Mouse (Mus musculus) naive thymus-derived CD4-positive, alpha-beta T cell, adult 2 months (primary cell): ENCODE measurements around the gene Gm10277.
A peak's percentile ranks its signal among the peaks of the same experiment; 100 is the strongest.
"Not testable (repeated sequence)": the region's sequence is repeated elsewhere in the genome, so short reads cannot be mapped to it uniquely, and the experiment has no call there.

Experiments
- DNase-seq: peaks from one replicate; pipeline ENCODE4 v3.0.0-alpha.2; 2011; ENCODE audit warnings: low read depth

Gm10277 gene

DNA sequence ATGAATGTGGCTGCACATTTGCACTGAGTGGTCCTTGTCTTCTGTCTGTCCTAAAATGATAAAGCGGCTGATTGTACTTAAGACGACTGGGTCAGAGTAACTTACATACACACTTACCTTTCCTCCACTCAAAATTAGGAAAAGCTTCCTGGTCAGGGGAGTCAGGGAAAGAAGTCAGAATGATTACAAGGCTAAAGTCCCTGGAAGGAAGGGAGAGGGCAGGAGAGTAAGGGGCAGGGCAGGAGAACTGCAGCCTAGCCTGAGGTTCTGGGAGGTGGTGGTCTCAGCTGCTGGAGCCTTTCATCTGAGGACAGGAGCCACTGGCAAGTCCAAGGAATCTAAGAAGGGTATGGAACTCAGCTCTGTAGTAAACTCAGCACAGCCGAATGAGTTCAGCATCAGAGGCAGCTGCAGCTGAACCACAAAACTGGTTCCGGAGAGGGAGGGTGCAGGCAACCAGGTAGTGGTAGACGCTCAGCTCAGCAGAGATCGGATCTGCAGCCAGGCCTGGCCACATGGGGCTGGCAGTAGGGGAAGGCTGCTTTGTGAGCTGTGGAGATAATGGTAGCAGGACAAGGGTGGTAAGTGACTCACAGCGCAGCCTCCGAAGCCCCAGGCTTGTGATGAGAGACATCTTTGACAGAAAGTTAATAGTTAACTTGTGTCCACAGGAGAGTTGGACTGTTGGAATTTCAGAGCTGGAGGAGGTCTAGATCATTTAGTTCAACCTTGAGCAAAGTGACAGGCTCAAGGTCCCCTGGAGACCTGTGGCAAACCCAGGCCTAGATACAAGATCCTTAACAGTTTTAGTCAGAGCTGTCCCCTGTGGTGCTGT lies 15.5 kb downstream of the Gm10277 start:
- DNase-seq = peak; percentile 52

DNA sequence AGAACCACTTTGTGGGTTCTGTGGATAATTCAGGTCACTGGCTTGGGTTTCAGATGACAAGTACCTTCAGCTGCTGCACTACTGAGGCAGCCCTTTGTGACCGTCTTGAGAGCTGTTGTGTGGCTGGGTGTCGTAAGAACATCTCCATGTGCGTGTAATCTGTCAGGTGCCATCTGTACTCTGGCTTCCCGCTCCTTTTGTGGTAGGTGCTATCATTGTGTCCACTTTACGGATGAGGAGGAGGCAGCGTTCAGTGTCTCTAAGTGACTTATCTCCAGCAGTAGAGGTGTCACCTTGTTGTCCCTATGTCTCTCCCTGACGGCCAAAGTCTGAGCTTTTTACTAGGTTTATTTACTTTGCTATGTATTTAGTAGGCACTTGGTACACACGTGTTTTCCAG lies 17.2 kb downstream of the Gm10277 start:
- DNase-seq = no peak

DNA sequence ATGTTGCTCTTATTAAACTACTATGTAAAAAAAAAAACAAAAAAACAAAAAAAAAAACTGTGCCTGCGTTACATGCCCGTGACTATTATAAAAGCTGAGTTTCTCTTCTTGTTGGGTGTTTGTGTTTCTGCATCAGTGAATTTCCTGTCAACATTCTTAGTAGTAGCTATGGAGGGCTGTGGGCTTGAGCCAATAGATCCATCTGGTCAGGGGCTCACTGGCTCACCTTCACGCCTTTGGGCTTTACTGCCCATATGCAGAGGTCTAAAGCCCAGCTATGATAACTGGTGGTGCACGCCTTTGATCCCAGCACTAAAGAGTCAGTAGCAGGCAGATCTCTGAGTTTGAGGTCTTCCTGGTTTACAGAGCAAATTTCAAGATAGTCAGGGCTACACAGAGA lies 18.1 kb downstream of the Gm10277 start:
- no peak for DNase-seq

- peak; percentile 71 for DNase-seq
Observed at GRCm38 (mm10) chr11:77766351-77767001, 21.1 kb downstream of the Gm10277 start.

- DNase-seq = no peak
Observed at GRCm38 (mm10) chr11:77765459-77765777, 22.1 kb downstream of the Gm10277 start.

- DNase-seq = no peak
Observed at GRCm38 (mm10) chr11:77764694-77765458, 22.7 kb downstream of the Gm10277 start.

DNA sequence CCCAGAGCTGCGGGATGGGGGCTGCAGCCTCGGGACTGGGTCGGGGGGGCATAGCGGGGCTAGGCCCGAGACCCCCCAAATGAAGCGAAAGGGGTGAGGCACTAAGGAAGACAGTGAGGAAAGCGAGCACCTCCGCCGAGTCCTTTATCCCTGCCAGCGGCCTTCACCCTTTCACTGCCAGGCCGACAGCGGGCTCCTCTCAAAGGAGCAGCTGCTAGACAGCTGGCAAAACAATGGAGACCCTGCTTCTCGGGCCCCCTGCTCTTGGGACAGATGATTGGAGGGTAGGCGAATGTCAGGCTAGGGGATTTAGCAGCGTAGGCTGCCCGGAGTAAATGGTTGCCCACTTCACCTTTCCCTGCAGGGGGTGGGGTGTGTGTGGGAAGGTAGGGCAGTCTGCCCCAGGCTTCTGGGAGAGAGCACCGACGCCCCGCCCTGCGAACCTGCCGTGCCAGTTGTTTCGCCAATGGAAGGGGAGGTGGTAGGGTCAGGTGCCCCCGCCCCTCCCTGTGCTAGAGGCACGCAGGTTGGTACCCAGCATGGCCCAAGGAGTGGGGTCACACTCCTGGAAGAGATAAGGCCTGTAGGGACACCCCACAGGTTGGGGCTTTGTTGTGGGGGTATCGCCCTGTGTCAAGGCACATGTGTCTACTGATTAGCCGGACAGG lies 23.7 kb downstream of the Gm10277 start:
- peak; percentile 54 for DNase-seq

GRCm38 (mm10) chr11:77762783-77763672 lies 24.5 kb downstream of the Gm10277 start, which contains the start of gene Myo18a:
Gene Myo18a (plus strand): TSS chr11:77763246.
- DNase-seq = peak; percentile 90

GRCm38 (mm10) chr11:77760031-77760430 lies 27.5 kb downstream of the Gm10277 start:
- no peak for DNase-seq

DNA sequence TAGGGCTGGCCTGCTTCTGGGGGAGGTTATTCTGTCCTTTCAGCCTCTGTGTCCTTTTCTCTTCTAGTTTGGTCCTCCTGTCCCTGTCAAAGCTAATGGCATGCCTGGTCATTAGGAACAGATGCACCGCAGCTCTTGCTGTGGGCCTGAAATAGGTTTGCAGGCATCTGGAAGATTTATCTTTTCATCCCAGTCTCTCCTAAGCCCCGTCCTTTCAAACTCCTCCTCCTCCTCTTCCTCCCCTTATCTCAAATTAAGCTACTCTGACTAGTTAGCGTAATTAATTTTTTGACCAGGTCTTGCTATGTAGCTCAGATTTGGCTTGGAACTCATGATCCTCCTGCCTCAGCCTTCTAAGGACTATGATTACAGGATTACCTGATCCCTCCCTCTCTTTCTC lies 34.1 kb downstream of the Gm10277 start:
- no peak for DNase-seq

- no peak for DNase-seq
Observed at GRCm38 (mm10) chr11:77752525-77752924, 35.0 kb downstream of the Gm10277 start.

DNA sequence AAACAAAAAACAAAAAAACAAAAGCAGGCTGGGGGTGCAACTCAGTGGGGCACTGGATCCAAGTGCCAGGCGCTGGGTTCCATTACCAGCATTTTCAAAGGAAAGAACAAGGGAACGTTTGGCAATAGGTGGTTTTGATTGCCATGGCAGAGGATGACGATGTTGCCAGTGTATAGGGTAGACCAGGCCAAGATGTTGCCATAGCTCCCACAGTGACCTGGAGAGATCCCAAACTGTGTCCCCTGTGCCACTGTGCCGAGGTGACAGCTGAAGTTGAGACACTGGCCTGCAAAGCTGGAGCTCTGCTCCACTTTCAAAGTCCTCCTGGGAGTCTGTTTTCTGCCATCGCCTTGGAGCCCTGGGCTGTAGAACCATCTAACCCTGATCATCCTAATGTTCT lies 38.6 kb downstream of the Gm10277 start:
- no peak for DNase-seq

DNA sequence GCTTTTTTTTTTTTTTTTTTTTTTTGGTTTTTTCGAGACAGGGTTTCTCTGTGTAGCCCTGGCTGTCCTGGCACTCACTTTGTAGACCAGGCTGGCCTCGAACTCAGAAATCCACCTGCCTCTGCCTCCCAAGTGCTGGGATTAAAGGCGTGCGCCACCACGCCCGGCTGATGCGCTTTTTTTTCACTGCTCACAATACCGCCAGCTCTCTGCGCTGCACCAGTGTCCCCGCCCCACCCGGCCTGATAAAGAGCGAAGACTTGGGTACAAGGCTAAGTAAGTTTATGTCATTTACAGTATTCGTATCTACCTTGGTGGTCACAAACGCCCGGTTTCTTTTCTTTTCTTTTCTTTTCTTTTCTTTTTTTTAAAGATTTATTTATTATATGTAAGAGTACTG lies 40.4 kb downstream of the Gm10277 start:
- not testable (repeated sequence) for DNase-seq

GRCm38 (mm10) chr11:77746652-77747051 lies 40.9 kb downstream of the Gm10277 start:
- DNase-seq = no peak

DNA sequence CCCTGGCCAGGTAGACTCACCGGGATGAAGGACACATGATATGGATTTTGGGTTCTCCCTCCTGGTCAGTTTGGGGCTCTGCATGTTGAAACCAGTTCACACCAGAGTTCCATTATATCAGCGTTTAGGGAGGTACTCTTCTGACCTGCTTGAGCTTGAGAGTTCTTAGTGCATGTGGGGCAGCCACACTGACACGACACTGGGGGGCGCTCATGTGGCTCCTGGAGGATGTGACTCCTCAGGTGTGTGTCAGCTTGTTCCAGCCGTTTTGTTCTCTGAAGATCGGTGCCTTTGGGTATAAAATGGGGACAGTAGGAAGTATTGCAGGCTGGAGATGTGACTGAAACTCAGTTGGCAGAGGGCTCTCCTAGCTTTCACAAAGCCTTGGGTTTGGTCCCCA lies 43.6 kb downstream of the Gm10277 start:
- DNase-seq = peak; percentile 54

- no peak for DNase-seq
Observed at GRCm38 (mm10) chr11:77738555-77738954, 49.0 kb downstream of the Gm10277 start.

DNA sequence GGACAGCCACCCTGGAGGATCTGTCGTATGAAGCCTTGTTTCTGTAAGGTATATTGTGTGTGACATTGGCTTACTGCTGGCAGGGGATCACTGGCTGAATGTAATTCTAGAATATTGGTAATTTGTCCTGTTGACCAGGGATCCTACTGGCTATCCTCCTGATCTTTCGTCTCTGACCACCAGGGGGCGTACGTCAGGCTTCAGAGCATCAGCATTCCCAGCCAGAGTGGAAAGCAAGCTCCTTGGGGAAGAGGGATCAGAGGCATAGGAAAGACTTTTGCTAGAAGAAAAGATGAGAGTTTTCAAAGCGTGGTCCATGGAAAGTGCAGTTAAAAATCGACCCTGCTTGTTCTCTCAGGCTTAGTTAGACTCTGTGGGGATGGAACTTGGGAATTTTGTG lies 50.3 kb downstream of the Gm10277 start:
- DNase-seq = peak; percentile 78
